Mouse (Mus musculus) left cerebral cortex, adult 2 months (tissue): Measurements from ENCODE around the gene Gabbr2. TPM values are rescaled to one million over a fixed set of nuclear protein-coding genes. Genes with fewer than 3 reads are reported as not detected.

ENCODE experiments used
- DNase-seq, 2 experiments: peaks; one replicate each; pipeline ENCODE4 v3.0.0; 2021 to 2022; ENCODE audit warnings: low spot score in 2 of 2, mixed read lengths in 1 of 2; ENCODE audit errors: extremely low spot score in 1 of 2
- H3K27ac ChIP-seq: fragments of 200-600 bp; 2 replicates; pipeline ENCODE4 v1.8.1; 2022
- H3K4me3 ChIP-seq: fragments of 200-600 bp; 2 replicates; pipeline ENCODE4 v1.8.1; 2022
- CTCF ChIP-seq: fragments of 200-600 bp; IDR thresholded peaks from 2 replicates; pipeline ENCODE4 v1.8.1; 2022; ENCODE audit warnings: antibody characterized with exemption, mild to moderate bottlenecking, moderate library complexity
- intact Hi-C: fragments of 180-260 bp; cut with DNase I; formaldehyde crosslinking; loops from one replicate; pipeline ENCODE4 v1.15.1; 2025
- total RNA-seq, 2 experiments: library from RNA; stranded (reverse); gene quantifications; 2 replicates each; pipeline ENCODE4 v1.2.3; 2021

Gene Gabbr2
- total RNA-seq, 2 experiments from 2014 or later, result 258 to 266 TPM

DNA sequence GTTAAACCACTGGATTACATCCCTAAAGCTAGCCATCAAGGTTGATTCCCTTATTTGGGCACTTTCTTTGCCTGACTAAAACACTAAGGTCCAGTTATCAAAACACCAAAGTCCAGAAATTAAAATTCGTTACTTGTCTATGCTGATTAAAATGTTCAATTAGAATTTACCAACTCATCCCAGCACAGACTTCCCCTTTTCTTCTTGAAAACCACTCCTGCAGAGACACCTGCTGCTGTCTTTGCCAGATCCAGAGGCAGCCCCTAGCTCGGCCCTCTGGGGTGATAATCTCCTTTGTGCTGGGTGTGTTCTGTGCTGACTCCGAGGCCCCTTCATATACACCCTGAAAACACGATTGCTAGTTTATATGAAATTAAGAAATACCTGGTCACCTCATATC, 315.7 kb downstream of the Gabbr2 start:
- intact Hi-C loops, result no loop called here
- no peak overlapping the region for H3K4me3 ChIP-seq
- no peak overlapping the region for H3K27ac ChIP-seq
- DNase-seq, result no peak
- no peak for TF ChIP-seq CTCF

DNA sequence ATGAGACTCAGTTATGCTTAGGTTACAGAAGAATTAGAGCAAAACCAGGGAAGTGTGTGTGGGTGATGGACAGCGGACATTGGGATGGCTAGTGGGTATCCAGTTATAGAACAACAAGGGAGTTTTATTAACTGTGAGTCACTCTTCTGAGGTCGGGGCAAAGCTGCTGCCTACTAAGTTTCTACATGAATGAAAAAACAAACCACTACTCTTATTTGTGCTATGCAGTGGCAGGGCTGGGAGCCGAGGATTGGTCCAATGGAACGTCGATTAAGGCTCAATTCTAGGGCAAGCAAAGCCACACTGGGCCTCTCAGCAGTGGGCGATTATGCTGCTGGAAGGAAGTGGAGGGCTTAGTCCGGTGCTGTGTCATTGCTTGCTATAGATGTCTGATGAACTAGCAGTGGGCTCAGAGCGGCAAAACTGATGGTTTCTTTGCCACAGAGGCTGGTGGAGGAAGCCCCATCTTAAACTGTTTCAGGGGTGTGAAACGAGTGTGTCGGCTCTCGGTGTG, 316.3 kb downstream of the Gabbr2 start:
- intact Hi-C loops, result no loop called here
- TF ChIP-seq CTCF, result no peak
- Histone ChIP-seq H3K27ac (no peak overlapping the region), H3K4me3 (no peak overlapping the region)
- DNase-seq, result no peak

- intact Hi-C loops, result no loop called here
- Histone ChIP-seq H3K27ac (peak overlapping the region; percentile 41; the same call in 1 of the 2 replicates), H3K4me3 (no peak overlapping the region)
- DNase-seq, result no peak
- no peak for TF ChIP-seq CTCF
These were observed 323.1 kb downstream of the Gabbr2 start for GRCm38 (mm10) chr4:46668620-46669019.

- TF ChIP-seq CTCF, result no peak
- DNase-seq, result no peak
- H3K27ac ChIP-seq, result no peak overlapping the region
- intact Hi-C loops, result no loop called here
- no peak overlapping the region for H3K4me3 ChIP-seq
These were observed 325.3 kb downstream of the Gabbr2 start for GRCm38 (mm10) chr4:46666420-46666819.

DNA sequence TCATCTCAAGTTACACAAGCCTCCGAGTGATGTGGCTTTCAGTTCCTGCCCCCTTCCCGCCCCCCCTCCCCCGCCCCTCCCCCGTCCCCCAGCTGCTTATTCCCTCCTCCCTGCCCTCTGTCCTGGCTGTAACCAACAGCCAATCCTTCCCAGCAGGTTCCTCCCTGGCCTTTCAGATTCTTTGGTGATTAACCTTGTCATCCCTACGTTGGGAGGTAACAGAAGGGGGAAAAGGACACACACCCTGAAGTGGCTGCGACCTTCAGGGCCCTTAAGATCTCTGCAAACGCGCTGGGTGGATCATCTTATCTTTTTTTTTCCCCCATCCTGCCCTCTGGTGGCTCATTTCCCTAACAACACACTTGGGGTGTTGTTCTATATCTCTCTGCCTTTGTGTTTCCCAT, 326.3 kb downstream of the Gabbr2 start:
- TF ChIP-seq CTCF, result peak; percentile 52
- no peak overlapping the region for H3K4me3 ChIP-seq
- DNase-seq, result no peak
- intact Hi-C loops, result no loop called here
- H3K27ac ChIP-seq, result no peak overlapping the region

- no peak for TF ChIP-seq CTCF
- intact Hi-C loops, result no loop called here
- H3K27ac ChIP-seq, result peak overlapping the region; percentile 61
- H3K4me3 ChIP-seq, result no peak overlapping the region
- peak in 1 of 2 experiments; percentile 60 for DNase-seq
These were observed 327.3 kb downstream of the Gabbr2 start for GRCm38 (mm10) chr4:46664123-46665009.

DNA sequence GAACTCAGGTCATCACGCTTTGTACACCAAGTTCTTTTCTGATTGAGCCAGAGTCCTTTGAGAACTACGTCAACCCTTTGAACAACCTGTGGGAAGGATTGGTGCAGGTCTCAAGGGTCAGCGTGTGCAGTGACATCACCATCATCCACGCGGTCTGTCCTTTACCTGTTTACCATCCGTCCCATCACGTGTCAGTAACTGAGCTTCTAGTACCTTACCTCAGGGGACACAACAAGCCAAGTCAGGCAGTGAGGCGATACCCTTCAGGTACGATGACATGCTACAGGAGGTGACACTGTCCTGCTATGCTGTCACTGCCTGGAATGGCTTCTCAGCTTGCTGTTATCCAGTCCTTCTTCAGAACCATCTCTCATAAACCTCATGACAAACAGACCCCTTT, 330.2 kb downstream of the Gabbr2 start:
- Histone ChIP-seq H3K27ac (no peak overlapping the region), H3K4me3 (no peak overlapping the region)
- intact Hi-C loops, result no loop called here
- DNase-seq, result no peak
- no peak for TF ChIP-seq CTCF

DNA sequence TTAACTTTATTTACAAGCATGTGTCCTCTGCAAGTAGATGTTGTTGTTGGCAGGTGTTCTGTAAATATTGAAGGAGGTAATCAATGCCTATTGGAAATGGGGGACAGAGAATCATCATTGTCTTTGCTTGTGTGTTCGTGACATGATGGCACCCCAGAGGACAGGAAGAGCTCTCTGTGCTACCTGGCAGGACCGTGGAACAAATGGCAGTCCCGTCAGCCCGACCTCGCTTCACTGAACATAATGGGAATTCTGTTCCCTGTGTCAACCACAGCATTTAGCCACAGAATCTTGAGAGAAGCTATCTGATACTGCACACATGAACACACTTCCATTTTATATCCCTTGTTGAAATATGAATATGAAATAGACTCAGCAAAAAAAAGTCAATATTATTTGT, 332.7 kb downstream of the Gabbr2 start:
- TF ChIP-seq CTCF, result no peak
- Histone ChIP-seq H3K4me3 (no peak overlapping the region), H3K27ac (no peak overlapping the region)
- no peak for DNase-seq
- intact Hi-C loops, result no loop called here

DNA sequence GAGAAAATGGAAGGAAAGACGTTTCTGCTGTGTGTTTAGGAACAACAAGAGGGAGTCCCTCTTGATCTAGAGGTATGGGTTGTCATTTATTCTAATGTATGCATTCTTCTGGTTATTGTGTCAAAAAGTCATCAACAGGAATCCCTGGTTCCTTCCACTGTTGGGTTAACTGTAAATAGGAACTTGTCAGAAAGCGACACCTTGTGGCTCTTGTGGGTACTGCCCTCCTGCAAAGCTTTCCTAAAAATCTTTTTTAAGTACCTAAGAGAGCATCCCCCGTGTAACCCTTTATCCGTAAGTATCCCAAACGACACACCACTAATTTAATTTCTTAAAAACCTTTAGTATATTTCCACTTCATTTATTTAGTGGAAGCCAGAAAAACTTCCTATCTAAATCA, 334.6 kb downstream of the Gabbr2 start:
- intact Hi-C loops, result loop anchor here (2.0 kb wide), 1 partner anchor 158 kb away; no protein-coding TSS in a partner anchor
- peak; percentile 62 to 78 for DNase-seq
- H3K27ac ChIP-seq, result no peak overlapping the region
- TF ChIP-seq CTCF, result peak; percentile 96
- no peak overlapping the region for H3K4me3 ChIP-seq

DNA sequence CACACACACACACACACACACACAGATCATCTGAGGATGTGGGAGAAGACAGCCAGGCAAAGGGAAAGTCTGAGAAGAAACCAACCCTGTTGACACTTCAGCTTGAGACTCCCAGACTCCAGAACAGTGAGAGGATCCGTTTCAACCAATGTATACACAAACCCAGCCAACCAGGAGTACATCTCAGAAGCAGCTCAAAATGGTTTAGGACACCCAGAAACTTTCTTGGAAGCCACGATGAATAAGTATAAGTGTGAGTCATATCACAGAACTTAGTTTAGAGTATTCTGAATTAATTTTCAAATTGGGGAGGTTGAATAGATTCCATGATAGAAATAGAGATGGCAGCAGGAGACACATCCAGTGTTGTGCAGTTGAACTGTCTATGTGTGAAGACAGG, 335.7 kb downstream of the Gabbr2 start:
- no peak for DNase-seq
- intact Hi-C loops, result loop anchor here (1.0 to 2.0 kb wide), 2 partner anchors 45 to 157 kb away; no protein-coding TSS in a partner anchor
- no peak for TF ChIP-seq CTCF
- Histone ChIP-seq H3K4me3 (no peak overlapping the region), H3K27ac (peak overlapping the region; percentile 45; the same call in 1 of the 2 replicates)

GRCm38 (mm10) chr4:46655298-46655697, 336.4 kb downstream of the Gabbr2 start:
- intact Hi-C loops, result no loop called here
- no peak for TF ChIP-seq CTCF
- H3K27ac ChIP-seq, result peak overlapping the region; percentile 44
- DNase-seq, result no peak
- H3K4me3 ChIP-seq, result no peak overlapping the region

DNA sequence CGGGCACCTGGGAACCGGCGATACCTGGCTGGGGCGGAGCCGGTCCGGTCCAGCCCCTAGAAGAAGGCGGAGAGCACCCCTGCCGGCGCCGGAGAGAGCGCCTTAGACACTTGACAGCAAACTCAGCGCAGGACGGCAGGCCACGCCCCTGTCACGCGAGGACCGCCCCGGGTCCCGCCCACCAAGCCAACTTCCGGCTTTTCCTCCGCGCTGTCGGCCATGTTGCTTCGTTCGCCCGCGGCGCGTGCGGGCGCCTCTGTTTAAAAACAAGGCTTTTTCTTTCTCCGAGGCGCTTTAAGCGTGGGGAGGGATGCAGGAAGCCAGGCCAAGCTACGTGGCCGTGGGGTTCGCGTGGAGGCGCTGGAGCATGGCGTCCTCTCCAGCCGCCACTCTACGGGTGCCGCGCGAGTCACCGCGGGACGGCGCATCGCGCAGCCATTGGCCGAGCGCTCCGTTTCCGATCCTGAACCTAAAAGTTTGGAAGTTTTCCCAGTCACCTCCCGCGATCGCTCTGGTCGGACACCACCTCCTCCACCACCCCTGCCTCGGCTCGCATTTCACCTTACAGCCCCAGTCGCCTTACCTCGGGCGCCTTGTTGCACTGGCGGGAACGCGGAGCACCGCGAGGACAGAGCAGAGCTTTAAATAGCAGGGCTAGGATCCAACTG, 341.5 kb downstream of the Gabbr2 start, which contains the start of gene Tbc1d2:
Tbc1d2 (minus strand) TSS at position 124 of the 668 bp plus-strand sequence.
- intact Hi-C loops, result no loop called here
- Histone ChIP-seq H3K4me3 (peak within 1 kb of the TSS; percentile 67), H3K27ac (peak within 1 kb of the TSS; percentile 84)
- DNase-seq, result peak; percentile 92 to 94
- peak; percentile 55 for TF ChIP-seq CTCF
